Mouse (Mus musculus): ENCODE data around the gene H2-Ob. TPM values are rescaled to one million over a fixed set of nuclear protein-coding genes. Genes with fewer than 3 reads are reported as not detected.

H2-Ob gene
- total RNA-seq, 2 experiments from 2014 or later: 2.5 to 4.7 TPM

Other genes starting within 250 kb of the H2-Ob start
- 868 and 887 TPM in 2 replicates for gene H2-K1, start 238.6 kb upstream of the H2-Ob start, total RNA-seq (2015)
- gene H2-K1, start 238.6 kb upstream of the H2-Ob start, total RNA-seq (2017): 668 and 686 TPM in 2 replicates
- gene Ring1, start 214.2 kb upstream of the H2-Ob start, total RNA-seq (2015): 5.3 and 6.7 TPM in 2 replicates
- 7.9 and 9.6 TPM in 2 replicates for gene Ring1, start 214.2 kb upstream of the H2-Ob start, total RNA-seq (2017)
- gene H2-Ke6, start 210.8 kb upstream of the H2-Ob start, total RNA-seq (2015): 67.7 and 84.3 TPM in 2 replicates
- gene H2-Ke6, start 210.8 kb upstream of the H2-Ob start, total RNA-seq (2017): 34.6 and 35.5 TPM in 2 replicates
- 5.4 and 6.4 TPM in 2 replicates for gene Slc39a7, start 207.2 kb upstream of the H2-Ob start, total RNA-seq (2015)
- gene Slc39a7, start 207.2 kb upstream of the H2-Ob start, total RNA-seq (2017): 72.5 and 83.1 TPM in 2 replicates
- gene Rxrb, start 207.1 kb upstream of the H2-Ob start, total RNA-seq (2015): 19.6 and 23.4 TPM in 2 replicates
- gene Rxrb, start 207.1 kb upstream of the H2-Ob start, total RNA-seq (2017): 23.7 and 27.2 TPM in 2 replicates
- 0.36 and 0.87 TPM in 2 replicates for gene Col11a2, start 199.5 kb upstream of the H2-Ob start, total RNA-seq (2015)
- 1.2 and 1.5 TPM in 2 replicates for gene Col11a2, start 199.5 kb upstream of the H2-Ob start, total RNA-seq (2017)
- 10.0 and 10.8 TPM in 2 replicates for gene H2-Oa, start 146.6 kb upstream of the H2-Ob start, total RNA-seq (2015)
- gene H2-Oa, start 146.6 kb upstream of the H2-Ob start, total RNA-seq (2017): 3.7 and 6.9 TPM in 2 replicates
- 172 and 189 TPM in 2 replicates for gene H2-DMa, start 119.4 kb upstream of the H2-Ob start, total RNA-seq (2015)
- 145 and 152 TPM in 2 replicates for gene H2-DMa, start 119.4 kb upstream of the H2-Ob start, total RNA-seq (2017)
- gene Brd2, start 116.3 kb upstream of the H2-Ob start, total RNA-seq (2015): 287 and 312 TPM in 2 replicates
- 286 and 353 TPM in 2 replicates for gene Brd2, start 116.3 kb upstream of the H2-Ob start, total RNA-seq (2017)
- 8.9 and 9.6 TPM in 2 replicates for gene H2-DMb2, start 95.6 kb upstream of the H2-Ob start, total RNA-seq (2015)
- 12.4 and 18.3 TPM in 2 replicates for gene H2-DMb2, start 95.6 kb upstream of the H2-Ob start, total RNA-seq (2017)
- gene H2-DMb1, start 85.8 kb upstream of the H2-Ob start, total RNA-seq (2015): 105 and 109 TPM in 2 replicates
- gene H2-DMb1, start 85.8 kb upstream of the H2-Ob start, total RNA-seq (2017): 110 and 132 TPM in 2 replicates
- gene Tap1, start 51.4 kb upstream of the H2-Ob start, total RNA-seq (2015): 43.4 and 46.2 TPM in 2 replicates
- gene Tap1, start 51.4 kb upstream of the H2-Ob start, total RNA-seq (2017): 96.5 and 101 TPM in 2 replicates
- 142 and 149 TPM in 2 replicates for gene Psmb9, start 51.1 kb upstream of the H2-Ob start, total RNA-seq (2015)
- gene Psmb9, start 51.1 kb upstream of the H2-Ob start, total RNA-seq (2017): 78.7 and 125 TPM in 2 replicates
- gene Psmb8, start 41.2 kb upstream of the H2-Ob start, total RNA-seq (2015): 230 and 263 TPM in 2 replicates
- gene Psmb8, start 41.2 kb upstream of the H2-Ob start, total RNA-seq (2017): 339 and 455 TPM in 2 replicates
- 6.4 and 7.1 TPM in 2 replicates for gene Tap2, start 35.4 kb upstream of the H2-Ob start, total RNA-seq (2015)
- gene Tap2, start 35.4 kb upstream of the H2-Ob start, total RNA-seq (2017): 34.2 and 35.9 TPM in 2 replicates
- 145 and 162 TPM in 2 replicates for gene H2-Ab1, start 18.8 kb downstream of the H2-Ob start, total RNA-seq (2015)
- 136 and 181 TPM in 2 replicates for gene H2-Ab1, start 18.8 kb downstream of the H2-Ob start, total RNA-seq (2017)
- gene H2-Aa, start 48.9 kb downstream of the H2-Ob start, total RNA-seq (2015): 193 and 213 TPM in 2 replicates
- 91.8 and 109 TPM in 2 replicates for gene H2-Aa, start 48.9 kb downstream of the H2-Ob start, total RNA-seq (2017)
- gene H2-Eb1, start 67.0 kb downstream of the H2-Ob start, total RNA-seq (2015): 35.4 and 38.0 TPM in 2 replicates
- gene H2-Eb1, start 67.0 kb downstream of the H2-Ob start, total RNA-seq (2017): 72.9 and 114 TPM in 2 replicates
- 0.07 and 0.25 TPM in 2 replicates for gene H2-Eb2, start 86.8 kb downstream of the H2-Ob start, total RNA-seq (2015)
- gene H2-Eb2, start 86.8 kb downstream of the H2-Ob start, total RNA-seq (2017): not detected in 2 replicates
- gene Btnl2, start 115.9 kb downstream of the H2-Ob start, total RNA-seq (2015): 0.09 TPM in 1 of 2 replicates, not detected in the other
- gene Btnl2, start 115.9 kb downstream of the H2-Ob start, total RNA-seq (2017): 0.33 TPM in 1 of 2 replicates, not detected in the other
- not detected in 2 replicates for gene Btnl1, start 138.2 kb downstream of the H2-Ob start, total RNA-seq (2015)
- not detected in 2 replicates for gene Btnl1, start 138.2 kb downstream of the H2-Ob start, total RNA-seq (2017)
- not detected in 2 replicates for gene BC051142, start 159.9 kb downstream of the H2-Ob start, total RNA-seq (2015)
- gene BC051142, start 159.9 kb downstream of the H2-Ob start, total RNA-seq (2017): 0.29 and 3.8 TPM in 2 replicates
- not detected in 2 replicates for gene Btnl4, start 238.4 kb downstream of the H2-Ob start, total RNA-seq (2015)
- not detected in 2 replicates for gene Btnl4, start 238.4 kb downstream of the H2-Ob start, total RNA-seq (2017)